Mouse (Mus musculus) MEL (cell line): ENCODE data around the gene Polr3f. TPM values are rescaled to one million over a fixed set of nuclear protein-coding genes. Genes with fewer than 3 reads are reported as not detected.

ENCODE experiments used
- DNase-seq: peaks from one replicate; pipeline ENCODE4 v3.0.0; 2011; ENCODE audit warnings: low read depth, low spot score
- H3K27ac ChIP-seq: 2 replicates; pipeline ENCODE4 v1.5.1; 2012; ENCODE audit warnings: low read depth, mild to moderate bottlenecking, control low read depth, low read length, moderate library complexity; ENCODE audit not compliant: control insufficient read depth
- H3K27me3 ChIP-seq, 2 experiments: fragments of 150-350 bp in 1 of 2; sonication (generic) in 1 of 2; 2 replicates each; pipeline ENCODE4 v1.6.1; 2012; ENCODE audit warnings: low read length in 2 of 2, mild to moderate bottlenecking in 2 of 2, improper control_type of control experiment in 1 of 2, moderate library complexity in 1 of 2; ENCODE audit not compliant: insufficient read depth in 2 of 2, control insufficient read depth in 1 of 2
- H3K36me3 ChIP-seq, 2 experiments: 2 replicates each; pipeline ENCODE4 v1.6.1; 2012 to 2014; ENCODE audit warnings: low read length in 2 of 2, improper control_type of control experiment in 1 of 2, inconsistent platforms in 1 of 2, mild to moderate bottlenecking in 1 of 2; ENCODE audit not compliant: insufficient read depth in 2 of 2, control insufficient read depth in 1 of 2
- H3K4me1 ChIP-seq, 2 experiments: fragments of 150-350 bp in 1 of 2; sonication (generic) in 1 of 2; 2 replicates each; pipeline ENCODE4 v1.6.1; 2012; ENCODE audit warnings: low read length in 2 of 2, improper control_type of control experiment in 1 of 2, mild to moderate bottlenecking in 1 of 2; ENCODE audit not compliant: insufficient read depth in 2 of 2, control insufficient read depth in 1 of 2
- H3K4me3 ChIP-seq, 2 experiments: fragments of 150-350 bp in 1 of 2; sonication (generic) in 1 of 2; 2 replicates each; pipeline ENCODE4 v1.5.1; 2012; ENCODE audit warnings: low read depth in 2 of 2, low read length in 2 of 2, mild to moderate bottlenecking in 2 of 2, moderate library complexity in 2 of 2, control low read depth in 1 of 2, improper control_type of control experiment in 1 of 2; ENCODE audit not compliant: control insufficient read depth in 1 of 2, insufficient read depth in 1 of 2
- H3K79me2 ChIP-seq: 2 replicates; pipeline ENCODE4 v1.6.1; 2012; ENCODE audit warnings: mild to moderate bottlenecking, low read length, moderate library complexity; ENCODE audit not compliant: control insufficient read depth, poor library complexity, insufficient read depth
- H3K9ac ChIP-seq: 2 replicates; pipeline ENCODE4 v1.6.1; 2012; ENCODE audit warnings: low read depth, mild to moderate bottlenecking, control low read depth, low read length, moderate library complexity; ENCODE audit not compliant: control insufficient read depth, poor library complexity, severe bottlenecking
- H3K9me3 ChIP-seq: fragments of 150-350 bp; sonication (generic); replicated peaks from 2 replicates; pipeline ENCODE4 v1.6.1; 2012; ENCODE audit warnings: mild to moderate bottlenecking, low read length, improper control_type of control experiment, moderate library complexity; ENCODE audit not compliant: insufficient read depth
- BHLHE40 ChIP-seq: IDR thresholded peaks from 2 replicates; pipeline ENCODE4 v1.6.1; 2012; ENCODE audit warnings: low read depth, mild to moderate bottlenecking, inconsistent platforms, low read length, improper control_type of control experiment, borderline replicate concordance
- CHD1 ChIP-seq: IDR thresholded peaks from 2 replicates; pipeline ENCODE4 v1.6.1; 2012; ENCODE audit warnings: low read depth, mild to moderate bottlenecking, inconsistent platforms, low read length, improper control_type of control experiment
- CTCF ChIP-seq, 3 experiments: IDR thresholded peaks in 2 of 3; conservative IDR thresholded peaks in 1 of 3; 2 replicates each; pipeline ENCODE4 v1.5.1; 2011 to 2012; ENCODE audit warnings: low read length in 3 of 3, low read depth in 2 of 3, mild to moderate bottlenecking in 2 of 3, improper control_type of control experiment in 1 of 3, inconsistent platforms in 1 of 3, mixed read lengths in 1 of 3, moderate library complexity in 1 of 3; ENCODE audit not compliant: control insufficient read depth in 1 of 3, insufficient read depth in 1 of 3, poor library complexity in 1 of 3, severe bottlenecking in 1 of 3
- EP300 ChIP-seq, 2 experiments: IDR thresholded peaks; 2 replicates each; pipeline ENCODE4 v1.6.1; 2011; ENCODE audit warnings: improper control_type of control experiment in 2 of 2, low read length in 2 of 2, low read depth in 1 of 2, mild to moderate bottlenecking in 1 of 2
- GATA1 ChIP-seq: IDR thresholded peaks from 2 replicates; pipeline ENCODE4 v1.6.1; 2011; ENCODE audit warnings: low read depth, low read length, improper control_type of control experiment
- KAT2A ChIP-seq: conservative IDR thresholded peaks from 2 replicates; pipeline ENCODE4 v1.6.1; 2012; ENCODE audit warnings: low read depth, low read length, improper control_type of control experiment, inconsistent platforms
- MAFK ChIP-seq: IDR thresholded peaks from 2 replicates; pipeline ENCODE4 v1.6.1; 2011; ENCODE audit warnings: low read depth, mild to moderate bottlenecking, low read length, improper control_type of control experiment, borderline replicate concordance
- MYB ChIP-seq: IDR thresholded peaks from 2 replicates; pipeline ENCODE4 v1.6.1; 2011; ENCODE audit warnings: mild to moderate bottlenecking, low read depth, low read length, improper control_type of control experiment
- NRF1 ChIP-seq: IDR thresholded peaks from 2 replicates; pipeline ENCODE4 v1.6.1; 2014; ENCODE audit warnings: low read depth, mild to moderate bottlenecking, inconsistent platforms, low read length, improper control_type of control experiment, moderate library complexity; ENCODE audit not compliant: poor library complexity, insufficient read depth, severe bottlenecking
- POLR2AphosphoS5 ChIP-seq: IDR thresholded peaks from 2 replicates; pipeline ENCODE4 v1.6.1; 2012; ENCODE audit warnings: low read depth, borderline replicate concordance, mild to moderate bottlenecking, inconsistent platforms, low read length, moderate library complexity, mixed read lengths
- SMC3 ChIP-seq: IDR thresholded peaks from 2 replicates; pipeline ENCODE4 v1.6.1; 2011; ENCODE audit warnings: low read depth, low read length, improper control_type of control experiment
- TBP ChIP-seq: IDR thresholded peaks from 2 replicates; pipeline ENCODE4 v1.8.0; 2011; ENCODE audit warnings: low read depth, low read length, improper control_type of control experiment
- UBTF ChIP-seq: IDR thresholded peaks from 2 replicates; pipeline ENCODE4 v1.6.1; 2012; ENCODE audit warnings: low read depth, mild to moderate bottlenecking, inconsistent platforms, low read length, improper control_type of control experiment, moderate library complexity, borderline replicate concordance; ENCODE audit not compliant: insufficient read depth
- USF1 ChIP-seq: IDR thresholded peaks from 2 replicates; pipeline ENCODE4 v1.6.1; 2014; ENCODE audit warnings: low read depth, mild to moderate bottlenecking, inconsistent platforms, low read length, improper control_type of control experiment, moderate library complexity
- USF2 ChIP-seq, 2 experiments: IDR thresholded peaks; 2 replicates each; pipeline ENCODE4 v1.6.1; 2011 to 2012; ENCODE audit warnings: improper control_type of control experiment in 2 of 2, low read length in 2 of 2, borderline replicate concordance in 1 of 2, inconsistent platforms in 1 of 2, low read depth in 1 of 2, mild to moderate bottlenecking in 1 of 2; ENCODE audit not compliant: insufficient read depth in 1 of 2
- ZC3H11A ChIP-seq: IDR thresholded peaks from 2 replicates; pipeline ENCODE4 v1.6.1; 2012; ENCODE audit warnings: low read depth, mild to moderate bottlenecking, inconsistent platforms, low read length, improper control_type of control experiment
- ZMIZ1 ChIP-seq: IDR thresholded peaks from 2 replicates; pipeline ENCODE4 v1.6.1; 2012; ENCODE audit warnings: low read depth, mild to moderate bottlenecking, inconsistent platforms, low read length, improper control_type of control experiment, moderate library complexity
- polyA plus RNA-seq, 2 experiments: library from polyadenylated mRNA; stranded (reverse) in 1 of 2; unstranded in 1 of 2; fragments of >175 nt in 1 of 2; fragments of >200 nt in 1 of 2; gene quantifications; 2 replicates each; pipeline versions ENCODE4 v1.2.1 to v1.2.4; 2012; ENCODE audit warnings: low replicate concordance in 2 of 2, low read depth in 1 of 2; ENCODE audit not compliant: insufficient read length in 2 of 2, insufficient read depth in 1 of 2, missing spikeins in 1 of 2
- total RNA-seq: library from RNA; depleted of rRNA; stranded (reverse); fragments of 300-350 nt; gene quantifications from 2 replicates; pipeline ENCODE4 v1.2.3, GENCODE M21; 2012

Gene Polr3f
- total and polyA plus RNA-seq, 3 experiments = 17.9 to 27.3 TPM; not detected in 1

DNA sequence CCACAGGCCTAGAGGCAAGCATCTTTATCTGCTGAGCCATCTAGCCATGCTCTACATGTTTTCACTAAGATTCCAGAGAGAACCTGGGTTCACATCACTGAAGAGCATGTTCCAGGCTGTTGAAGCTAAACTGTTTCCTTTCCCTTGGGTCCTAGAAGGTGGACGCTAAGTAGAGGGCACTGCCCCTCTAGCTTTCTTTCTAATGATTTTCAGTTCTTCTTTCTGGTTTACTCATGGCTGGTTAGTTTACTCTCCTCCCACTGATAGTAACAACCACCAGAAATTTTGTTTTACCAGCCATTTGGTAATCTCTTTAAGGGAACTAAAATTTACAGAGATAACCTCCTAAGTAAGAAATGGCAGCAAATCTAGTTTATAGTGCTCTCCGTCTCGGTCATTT is 26.4 kb downstream of the Polr3f start:
- no peak for DNase-seq
- Histone ChIP-seq H3K36me3 (peaks cover 0 to 6% of the 10 kb centered on the region in 2 experiments; a peak in 2 of 4 replicates), H3K9ac (no peak overlapping the region), H3K4me3 (no peak overlapping the region), H3K79me2 (peaks cover 13% of the 10 kb centered on the region), H3K27ac (no peak overlapping the region), H3K27me3 (no peaks in the 10 kb centered on the region), H3K9me3 (no peaks in the 10 kb centered on the region), H3K4me1 (peaks cover 0 to 3% of the 10 kb centered on the region in 2 experiments; a peak in 2 of 4 replicates)
- TF ChIP-seq ZC3H11A (no peak), NRF1 (no peak), CTCF (IDR thresholded peaks at IDR 0.05 in 2 of 3, conservative IDR thresholded peaks at IDR 0.05 in 1 of 3; ENCODE audit: control insufficient read depth in 1 of 3, insufficient read depth in 1 of 3, low read depth in 2 of 3, low read length in 3 of 3, poor library complexity in 1 of 3, severe bottlenecking in 1 of 3) (no peak), GATA1 (no peak), SMC3 (no peak), ZMIZ1 (no peak), MYB (no peak), MAFK (no peak)

- no peak for DNase-seq
- peak overlapping the region; percentile 88 for H3K27ac ChIP-seq
- H3K9me3 ChIP-seq = no peaks in the 10 kb centered on the region
- no peaks in the 10 kb centered on the region for H3K27me3 ChIP-seq
- TF ChIP-seq CHD1 (no peak; the same call in 1 of the 2 replicates), UBTF (no peak), ZMIZ1 (no peak), EP300 (IDR thresholded peaks at IDR 0.05; ENCODE audit: low read depth in 1 of 2, low read length in 2 of 2) (no peak), BHLHE40 (no peak), USF1 (no peak), USF2 (IDR thresholded peaks at IDR 0.05; ENCODE audit: borderline replicate concordance in 1 of 2, insufficient read depth in 1 of 2, low read depth in 1 of 2, low read length in 2 of 2) (no peak), POLR2AphosphoS5 (no peak), KAT2A (no peak), TBP (no peak)
- TF ChIP-seq, all 39 proteins: peak for 0
- H3K36me3 ChIP-seq = peaks cover 2 to 6% of the 10 kb centered on the region in 2 experiments; a peak in 3 of 4 replicates
- peak overlapping the region; percentile 83 to 93 for H3K4me3 ChIP-seq
- H3K79me2 ChIP-seq = peaks cover 13% of the 10 kb centered on the region
- peaks cover 0 to 3% of the 10 kb centered on the region in 2 experiments; a peak in 2 of 4 replicates for H3K4me1 ChIP-seq
- peak overlapping the region; percentile 73 for H3K9ac ChIP-seq
These were observed 27.8 kb downstream of the Polr3f start for GRCm38 (mm10) chr2:144555286-144555819.
